Mouse (Mus musculus): ENCODE measurements around the gene Iqub. TPM values are rescaled to one million over a fixed set of nuclear protein-coding genes. Genes with fewer than 3 reads are reported as not detected.
A peak's percentile ranks its signal among the peaks of the same experiment; 100 is the strongest.

Iqub gene
- polyA plus RNA-seq, 1 experiment from 2014 or later = 0.05 TPM

DNA sequence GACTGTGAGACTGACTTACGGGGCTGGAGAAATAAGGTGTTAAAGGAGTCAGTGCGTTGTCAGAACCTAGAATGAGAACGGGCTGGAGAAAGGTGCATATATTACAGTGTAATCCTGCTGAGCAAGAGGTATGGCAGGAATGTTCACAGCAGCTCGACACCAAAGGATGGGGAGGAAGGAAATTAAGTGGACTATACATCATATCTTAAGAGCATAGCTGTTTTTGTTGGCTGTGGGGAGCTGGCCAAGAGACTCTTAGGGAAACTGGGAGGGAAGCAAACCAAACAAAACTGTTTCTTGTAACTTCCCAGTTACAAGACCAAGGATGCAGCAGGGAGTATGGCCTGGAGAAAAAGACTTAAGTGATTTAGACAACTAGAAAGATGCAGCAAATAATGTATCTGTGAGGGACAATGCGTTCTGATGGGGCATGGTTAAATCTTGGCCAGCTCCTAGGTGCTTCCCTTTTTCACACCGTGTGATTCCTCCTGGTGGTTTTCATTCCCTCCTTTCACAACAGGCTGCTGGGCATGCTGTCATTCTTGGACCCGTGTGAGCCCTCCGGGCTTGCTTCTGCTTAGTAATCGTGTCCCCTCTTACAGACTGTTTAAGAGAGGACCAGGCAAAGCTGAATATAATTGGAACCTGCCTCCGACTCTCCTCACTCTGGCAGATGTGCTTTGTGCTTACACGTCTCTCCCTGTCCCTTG, 16.0 kb upstream of the Iqub start:
- Histone ChIP-seq H3K4me3 (replicated peaks) (peak overlapping the region; percentile 19), H3K36me3 (no peaks in the 10 kb centered on the region), H3K27ac (no peak overlapping the region), H3K9ac (no peak overlapping the region), H3K4me1 (peaks cover 8% of the 10 kb centered on the region), H3K9me3 (no peaks in the 10 kb centered on the region), H3K27me3 (replicated peaks) (no peaks in the 10 kb centered on the region), H3K4me2 (peak overlapping the region; percentile 46)
- 49% methylated on average over 11 of the region's 11 CpGs for WGBS
- ATAC-seq (ENCODE audit: insufficient read depth, low FRiP score, low read depth) = no peak

DNA sequence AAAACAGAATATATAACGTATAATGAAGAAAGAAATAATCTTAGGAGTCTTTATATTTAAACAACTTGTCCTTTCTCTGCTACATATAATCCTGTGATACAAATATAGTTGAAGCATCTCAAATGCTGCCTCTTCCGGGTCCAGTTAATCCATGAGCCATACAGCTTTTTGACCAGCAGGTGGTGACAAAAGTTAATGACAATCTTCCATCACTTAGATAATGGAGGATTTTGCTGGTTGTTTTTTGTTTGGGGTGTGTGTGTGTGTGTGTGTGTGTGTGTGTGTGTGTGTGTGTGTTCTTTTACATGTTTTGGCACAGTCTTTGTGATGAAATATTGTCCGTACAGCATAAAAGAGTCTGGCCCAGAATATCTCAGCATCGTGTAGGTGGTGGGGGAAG, 15.3 kb upstream of the Iqub start:
- no peaks in the 10 kb centered on the region for H3K36me3 ChIP-seq
- no peaks in the 10 kb centered on the region for H3K27me3 ChIP-seq (replicated peaks)
- no peak for ATAC-seq (ENCODE audit: insufficient read depth, low FRiP score, low read depth)
- peak overlapping the region; percentile 46 for H3K4me2 ChIP-seq
- H3K27ac ChIP-seq = no peak overlapping the region
- H3K9ac ChIP-seq = no peak overlapping the region
- peak overlapping the region; percentile 19 for H3K4me3 ChIP-seq (replicated peaks)
- WGBS = 12% methylated on average over 4 of the region's 4 CpGs
- H3K4me1 ChIP-seq = peaks cover 10% of the 10 kb centered on the region
- no peaks in the 10 kb centered on the region for H3K9me3 ChIP-seq

- Histone ChIP-seq H3K9me3 (no peaks in the 10 kb centered on the region), H3K27ac (peak within 1 kb of the TSS; percentile 71; the same call in 1 of the 2 replicates), H3K4me2 (peak within 1 kb of the TSS; percentile 71), H3K27me3 (replicated peaks) (no peaks in the 10 kb centered on the region), H3K4me3 (replicated peaks) (peak within 1 kb of the TSS; percentile 77), H3K36me3 (no peaks in the 10 kb centered on the region), H3K9ac (peak within 1 kb of the TSS; percentile 42), H3K4me1 (peaks cover 10% of the 10 kb centered on the region)
- 0 out of 2 replicates have a peak, but pooled peaks have one; percentile 1 for ATAC-seq (ENCODE audit: insufficient read depth, low FRiP score, low read depth)
- WGBS = 45% methylated on average over 2 of the region's 2 CpGs
These were observed 13.1 kb upstream of the Iqub start, which contains the start of gene Asb15 for GRCm38 (mm10) chr6:24528064-24528243. Asb15 (plus strand) TSS chr6:24528144.

DNA sequence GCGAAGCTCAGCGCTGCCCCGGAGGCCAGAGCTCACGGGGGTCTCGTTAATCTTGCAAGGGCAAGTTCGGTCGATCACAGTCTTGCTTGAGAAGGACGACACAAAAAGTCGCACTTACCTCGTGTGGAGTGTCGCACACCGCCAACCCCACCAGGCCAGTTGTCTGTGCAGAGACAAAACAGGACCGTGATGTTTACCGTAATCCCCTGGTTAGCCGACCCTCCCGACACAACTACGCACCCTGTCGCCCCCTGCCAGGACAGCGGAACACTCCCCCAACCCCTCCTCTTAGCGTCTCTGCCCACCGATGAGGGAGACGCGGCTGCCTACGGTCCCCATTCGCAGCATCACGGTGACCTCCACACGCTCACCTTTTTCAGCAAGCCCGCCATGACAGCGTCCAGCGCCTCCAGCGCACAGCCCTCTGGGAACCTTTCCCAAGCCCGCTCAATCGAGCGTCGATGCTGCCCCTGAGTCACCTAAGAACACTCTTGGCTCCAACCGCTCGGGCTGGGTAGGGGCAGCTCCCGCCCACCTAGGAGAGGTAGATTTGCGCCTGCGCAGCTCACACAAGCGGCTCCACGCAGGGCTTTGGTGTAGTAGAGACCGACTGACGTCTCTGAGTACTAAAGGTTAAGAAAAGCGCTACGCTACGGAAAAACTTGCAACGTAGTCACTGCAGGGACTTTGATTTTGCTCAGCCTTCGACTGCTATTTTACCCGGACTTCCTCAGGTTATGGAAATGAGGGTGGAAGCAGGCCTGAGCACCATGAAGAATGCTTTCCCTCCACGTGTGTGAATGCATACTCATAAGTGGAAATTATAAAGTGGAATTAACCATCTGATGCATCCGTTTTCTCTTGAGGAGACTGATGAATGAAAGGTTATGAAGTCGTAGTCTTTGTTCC, 12.5 kb upstream of the Iqub start, which contains the start of gene Ndufa5:
TSS of gene Ndufa5 (minus strand) at position 859 of the 909 bp plus-strand sequence.
- Histone ChIP-seq H3K27me3 (replicated peaks) (no peaks in the 10 kb centered on the region), H3K27ac (peak within 1 kb of the TSS; percentile 71; the same call in 1 of the 2 replicates), H3K9me3 (no peaks in the 10 kb centered on the region), H3K36me3 (0 out of 2 replicates have a peak, but pooled peaks cover under 1% of the 10 kb centered on the region), H3K9ac (peak within 1 kb of the TSS; percentile 42), H3K4me2 (peak within 1 kb of the TSS; percentile 71), H3K4me1 (peaks cover 10% of the 10 kb centered on the region), H3K4me3 (replicated peaks) (peak within 1 kb of the TSS; percentile 77)
- under 1% methylated on average over 53 of the region's 53 CpGs for WGBS
- ATAC-seq (ENCODE audit: insufficient read depth, low FRiP score, low read depth) = peak; percentile 98

GRCm38 (mm10) chr6:24525705-24526104, 10.8 kb upstream of the Iqub start:
- H3K27ac ChIP-seq = no peak overlapping the region
- 85% methylated on average over 3 of the region's 3 CpGs for WGBS
- peaks cover 10% of the 10 kb centered on the region for H3K4me1 ChIP-seq
- no peak overlapping the region for H3K4me3 ChIP-seq (replicated peaks)
- H3K4me2 ChIP-seq = no peak overlapping the region
- no peaks in the 10 kb centered on the region for H3K27me3 ChIP-seq (replicated peaks)
- peaks cover 5% of the 10 kb centered on the region; the same call in 1 of the 2 replicates for H3K36me3 ChIP-seq
- no peak for ATAC-seq (ENCODE audit: insufficient read depth, low FRiP score, low read depth)
- no peaks in the 10 kb centered on the region for H3K9me3 ChIP-seq
- H3K9ac ChIP-seq = no peak overlapping the region

DNA sequence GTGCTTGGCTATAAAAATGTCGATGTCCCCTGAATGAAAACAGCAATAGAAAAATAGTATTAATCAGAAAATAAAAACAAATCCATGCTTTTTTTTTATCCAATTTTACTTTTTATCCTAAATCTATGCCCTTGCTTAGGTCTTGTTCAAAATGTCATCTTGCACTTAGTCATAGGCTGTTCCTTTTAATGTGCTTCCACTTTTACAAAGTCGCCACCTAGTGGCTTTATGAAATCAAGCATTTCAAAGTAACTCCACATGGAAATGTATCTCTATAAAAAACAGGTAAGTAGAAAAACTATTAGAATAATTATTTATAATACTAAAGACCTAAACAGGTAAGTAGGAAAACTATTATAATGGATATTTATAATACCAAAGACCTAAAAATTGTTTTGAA, 1.3 kb upstream of the Iqub start:
- H3K4me3 ChIP-seq (replicated peaks) = no peak overlapping the region
- ATAC-seq (ENCODE audit: insufficient read depth, low FRiP score, low read depth) = no peak
- peaks cover 13% of the 10 kb centered on the region; the same call in 1 of the 2 replicates for H3K36me3 ChIP-seq
- H3K9me3 ChIP-seq = no peaks in the 10 kb centered on the region
- H3K4me1 ChIP-seq = peaks cover 5% of the 10 kb centered on the region
- H3K27ac ChIP-seq = no peak overlapping the region
- H3K9ac ChIP-seq = no peak overlapping the region
- WGBS = 43% methylated on average over 2 of the region's 2 CpGs
- H3K4me2 ChIP-seq = no peak overlapping the region
- no peaks in the 10 kb centered on the region for H3K27me3 ChIP-seq (replicated peaks)

DNA sequence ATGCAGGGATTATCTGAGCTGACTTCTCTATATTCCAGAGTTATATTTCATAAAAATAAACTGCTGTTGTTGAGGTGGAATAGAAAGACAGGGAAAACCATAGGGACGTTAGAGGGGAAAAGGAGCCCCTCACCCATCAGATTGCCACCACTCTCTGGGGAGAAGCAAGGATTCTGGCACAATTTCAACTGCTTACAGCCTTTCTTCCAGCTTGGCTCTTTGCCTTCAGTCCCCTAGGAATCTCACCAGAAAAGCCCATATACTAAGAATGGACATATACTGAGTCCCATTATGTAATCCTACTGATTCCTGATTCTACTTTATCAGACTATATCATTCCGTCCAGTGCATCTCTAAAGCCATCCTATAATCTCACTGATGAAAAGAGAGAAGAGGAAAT, 10.7 kb downstream of the Iqub start:
- Histone ChIP-seq H3K27me3 (replicated peaks) (no peaks in the 10 kb centered on the region), H3K36me3 (no peaks in the 10 kb centered on the region), H3K4me1 (no peaks in the 10 kb centered on the region), H3K9me3 (no peaks in the 10 kb centered on the region), H3K4me3 (replicated peaks) (no peak overlapping the region), H3K27ac (no peak overlapping the region), H3K9ac (no peak overlapping the region), H3K4me2 (no peak overlapping the region)
- ATAC-seq (ENCODE audit: insufficient read depth, low FRiP score, low read depth) = no peak
- WGBS = 73% methylated on average over 2 of the region's 2 CpGs

GRCm38 (mm10) chr6:24490341-24490740, 24.5 kb downstream of the Iqub start:
- H3K4me3 ChIP-seq (replicated peaks) = no peak overlapping the region
- WGBS = 24% methylated on average over 1 of the region's 1 CpGs
- H3K4me2 ChIP-seq = no peak overlapping the region
- H3K27ac ChIP-seq = no peak overlapping the region
- no peaks in the 10 kb centered on the region for H3K27me3 ChIP-seq (replicated peaks)
- no peaks in the 10 kb centered on the region for H3K36me3 ChIP-seq
- ATAC-seq (ENCODE audit: insufficient read depth, low FRiP score, low read depth) = no peak
- H3K9me3 ChIP-seq = no peaks in the 10 kb centered on the region
- no peaks in the 10 kb centered on the region for H3K4me1 ChIP-seq
- H3K9ac ChIP-seq = no peak overlapping the region

DNA sequence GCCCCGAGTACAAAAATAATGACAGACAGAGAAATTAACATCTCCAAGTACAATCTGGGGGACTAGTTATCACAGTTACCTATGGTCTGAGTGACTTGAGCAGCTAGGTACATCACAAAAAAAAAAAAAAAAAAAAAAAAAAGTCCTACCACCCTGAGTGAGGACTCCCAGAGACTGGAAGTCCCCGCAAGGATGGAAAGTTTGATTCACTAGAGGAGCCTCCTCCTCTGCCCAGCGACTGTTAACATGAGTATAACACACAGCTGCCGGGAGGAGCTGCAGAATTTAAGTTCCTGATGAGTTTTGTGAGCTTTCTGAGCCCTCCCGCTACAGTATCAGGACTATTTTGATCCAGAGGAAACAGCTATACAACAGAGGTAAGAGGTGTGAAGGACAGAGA, 28.3 kb downstream of the Iqub start:
- H3K9me3 ChIP-seq = no peaks in the 10 kb centered on the region
- no peak overlapping the region for H3K4me2 ChIP-seq
- ATAC-seq (ENCODE audit: insufficient read depth, low FRiP score, low read depth) = no peak
- H3K4me1 ChIP-seq = no peaks in the 10 kb centered on the region
- no peaks in the 10 kb centered on the region for H3K27me3 ChIP-seq (replicated peaks)
- H3K27ac ChIP-seq = no peak overlapping the region
- no peak overlapping the region for H3K9ac ChIP-seq
- H3K36me3 ChIP-seq = no peaks in the 10 kb centered on the region
- 72% methylated on average over 5 of the region's 5 CpGs for WGBS
- H3K4me3 ChIP-seq (replicated peaks) = no peak overlapping the region

- no peak overlapping the region for H3K27ac ChIP-seq
- WGBS = 71% methylated on average over 1 of the region's 1 CpGs
- H3K4me1 ChIP-seq = no peaks in the 10 kb centered on the region
- no peak for ATAC-seq (ENCODE audit: insufficient read depth, low FRiP score, low read depth)
- no peak overlapping the region for H3K4me2 ChIP-seq
- H3K36me3 ChIP-seq = no peaks in the 10 kb centered on the region
- no peaks in the 10 kb centered on the region for H3K9me3 ChIP-seq
- H3K4me3 ChIP-seq (replicated peaks) = no peak overlapping the region
- H3K27me3 ChIP-seq (replicated peaks) = no peaks in the 10 kb centered on the region
- no peak overlapping the region for H3K9ac ChIP-seq
These were observed 44.2 kb downstream of the Iqub start for GRCm38 (mm10) chr6:24470571-24471132.

DNA sequence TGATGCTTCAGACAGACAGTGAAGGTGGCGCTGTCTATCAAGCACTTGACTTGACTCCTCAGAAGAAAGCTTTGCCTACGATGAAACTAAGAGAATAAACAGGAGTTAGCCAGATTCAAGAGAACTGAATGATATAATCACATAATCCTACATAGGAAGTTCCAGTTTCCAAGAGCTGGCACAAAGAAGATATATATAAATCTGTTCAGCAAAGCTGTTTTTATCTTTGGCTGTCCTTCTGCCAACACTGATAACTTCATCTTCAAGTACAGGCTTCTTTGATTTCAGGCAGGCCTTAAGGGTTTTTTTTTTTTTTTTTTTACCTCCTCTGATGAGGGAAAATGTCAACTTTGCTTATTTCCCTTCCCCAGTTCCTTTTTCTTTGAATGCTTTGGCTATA, 44.7 kb downstream of the Iqub start:
- ATAC-seq (ENCODE audit: insufficient read depth, low FRiP score, low read depth) = no peak
- Histone ChIP-seq H3K9me3 (no peaks in the 10 kb centered on the region), H3K4me2 (no peak overlapping the region), H3K36me3 (no peaks in the 10 kb centered on the region), H3K27me3 (replicated peaks) (no peaks in the 10 kb centered on the region), H3K4me1 (no peaks in the 10 kb centered on the region), H3K9ac (no peak overlapping the region), H3K4me3 (replicated peaks) (no peak overlapping the region), H3K27ac (no peak overlapping the region)
- WGBS = 85% methylated on average over 2 of the region's 2 CpGs

GRCm38 (mm10) chr6:24456097-24456496, 58.8 kb downstream of the Iqub start:
- no peak overlapping the region for H3K27ac ChIP-seq
- no peak overlapping the region for H3K4me3 ChIP-seq (replicated peaks)
- no peaks in the 10 kb centered on the region for H3K27me3 ChIP-seq (replicated peaks)
- ATAC-seq (ENCODE audit: insufficient read depth, low FRiP score, low read depth) = no peak
- no peaks in the 10 kb centered on the region for H3K9me3 ChIP-seq
- 41% methylated on average over 7 of the region's 7 CpGs for WGBS
- H3K36me3 ChIP-seq = no peaks in the 10 kb centered on the region
- H3K4me1 ChIP-seq = no peaks in the 10 kb centered on the region
- H3K4me2 ChIP-seq = no peak overlapping the region
- H3K9ac ChIP-seq = no peak overlapping the region
